Mouse (Mus musculus) stomach, postnatal 0 days (tissue): ENCODE results near the gene Uckl1.

ENCODE experiments used
- CTCF ChIP-seq: IDR thresholded peaks from 2 replicates; pipeline ENCODE4 v1.5.1; 2016; ENCODE audit warnings: antibody characterized with exemption, low read depth, mild to moderate bottlenecking, moderate library complexity
- EP300 ChIP-seq: optimal IDR thresholded peaks from 2 replicates; pipeline ENCODE3; 2016; ENCODE audit warnings: antibody characterized with exemption

DNA sequence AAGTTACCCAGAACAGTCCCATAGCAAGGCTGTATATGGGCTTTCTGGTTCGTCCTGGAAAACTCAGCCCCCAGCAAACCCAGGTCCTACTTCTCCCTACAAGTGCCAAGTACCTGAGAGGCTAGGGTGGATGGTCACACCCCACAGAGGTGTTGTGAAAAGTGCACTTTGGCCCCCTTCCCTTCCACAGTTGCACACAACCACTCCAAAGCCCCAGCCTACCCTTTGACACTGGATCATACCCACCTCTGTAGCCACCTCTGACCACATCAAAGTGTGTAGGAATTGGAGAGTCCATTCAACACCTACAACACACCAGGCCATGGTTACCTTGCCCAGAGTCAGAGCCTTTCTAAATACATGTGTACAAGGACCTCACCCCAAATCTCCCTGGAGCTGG, 1.8 kb downstream of the Uckl1 start:
- TF ChIP-seq CTCF (no peak), EP300 (no peak)
